17 mouse cellular contexts compared by ENCODE assay signal in the genomic region with DNA sequence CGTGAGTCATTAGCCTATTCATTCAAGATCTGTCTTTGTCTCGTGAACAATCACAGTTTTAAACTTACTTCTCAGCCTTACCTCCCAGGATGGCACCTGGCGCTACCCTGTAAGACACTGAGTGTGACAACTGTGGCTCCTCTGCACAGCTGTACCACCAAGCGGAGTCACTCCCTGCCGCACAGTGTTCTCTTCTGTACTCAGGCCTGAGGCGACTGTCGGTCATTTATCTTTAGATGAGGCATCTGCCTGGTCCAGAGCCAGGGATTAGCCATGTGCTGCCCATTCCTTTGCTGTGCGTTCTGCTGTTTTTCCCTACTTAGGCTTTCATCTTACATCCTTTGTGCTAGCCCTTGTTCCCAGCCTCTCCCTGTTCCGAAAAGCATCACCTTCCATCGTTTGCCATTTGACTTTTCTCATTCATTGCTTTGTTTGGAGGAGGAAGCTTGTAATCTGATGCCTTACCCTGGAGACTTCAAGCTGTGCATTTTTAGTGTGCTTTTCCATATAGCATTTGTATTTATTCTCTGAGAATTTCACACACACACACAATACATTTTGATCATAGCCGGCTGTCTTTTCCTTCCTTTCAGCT. TPM values are rescaled to one million over a fixed set of nuclear protein-coding genes. Genes with fewer than 3 reads are reported as not detected.
A peak's percentile ranks its signal among the peaks of the same experiment; 100 is the strongest.
DNase-seq lines count a peak whose midpoint lies in the region; ATAC-seq lines count a peak whose summit lies in the region.
"Had no signal": no experiment of that assay in that cellular context is flagged by ENCODE, and none has a peak within 500 bp of the region (broad histone marks: within the 10 kb centered on the region; RNA-seq: fewer than 3 reads in every experiment).

No protein-coding gene starts in this region.

- peak; percentile 57; the same call in 1 of the 2 replicates for ATAC-seq in forebrain, embryonic 12.5 days (ENCODE audit: low FRiP score)
- no peak for ATAC-seq in forebrain, embryonic 13.5 days
- no peak for ATAC-seq in monocyte, adult 5-6 weeks (replicated peaks; ENCODE audit: insufficient number of reproducible peaks, low FRiP score, low TSS enrichment, poor library complexity, severe bottlenecking)

- WGBS in forebrain, embryonic 12.5 days = 15% methylated on average over 11 of the region's 11 CpGs
- WGBS in forebrain, embryonic 13.5 days = 17% methylated on average over 11 of the region's 11 CpGs

- H3K36me3 ChIP-seq in forebrain, embryonic 12.5 days (replicated peaks) = no peaks in the 10 kb centered on the region
- no peaks in the 10 kb centered on the region for H3K36me3 ChIP-seq in forebrain, embryonic 13.5 days (ENCODE audit: poor library complexity, severe bottlenecking)
- H3K36me3 ChIP-seq: stomach, embryonic 15.5 days had no signal

- no peak overlapping the region for H3K4me2 ChIP-seq in forebrain, embryonic 12.5 days
- no peak overlapping the region for H3K4me2 ChIP-seq in forebrain, embryonic 13.5 days
- H3K4me2 ChIP-seq: stomach, embryonic 15.5 days had no signal

- peak; percentile 40 for DNase-seq in ES-CJ7 (ENCODE audit: low read depth, low spot score)
- DNase-seq in embryo, embryonic 9.5 days (ENCODE audit: extremely low spot score) = peak; percentile 25
- DNase-seq in mesoderm, embryonic 11.5 days (ENCODE audit: low read depth, low spot score) = peak; percentile 43
- no peak for DNase-seq in liver
- no peak for DNase-seq in thymus, adult 18-20 months
- DNase-seq: cerebellum, adult 11 months; gastrocnemius, postnatal 25 days; kidney, postnatal 25 days; lung, postnatal 4 days had no signal

- no peaks in the 10 kb centered on the region for H3K9me3 ChIP-seq in forebrain, embryonic 12.5 days
- H3K9me3 ChIP-seq in forebrain, embryonic 13.5 days (replicated peaks) = no peaks in the 10 kb centered on the region
- H3K9me3 ChIP-seq: stomach, embryonic 15.5 days had no signal

- no peak overlapping the region for H3K9ac ChIP-seq in forebrain, embryonic 12.5 days
- no peak overlapping the region for H3K9ac ChIP-seq in forebrain, embryonic 13.5 days
- H3K9ac ChIP-seq: stomach, embryonic 15.5 days had no signal

- H3K27ac ChIP-seq in forebrain, embryonic 12.5 days = no peak overlapping the region
- no peak overlapping the region for H3K27ac ChIP-seq in forebrain, embryonic 13.5 days
- H3K27ac ChIP-seq: stomach, embryonic 15.5 days had no signal

- H3K27me3 ChIP-seq in forebrain, embryonic 12.5 days = no peaks in the 10 kb centered on the region
- H3K27me3 ChIP-seq in forebrain, embryonic 13.5 days = no peaks in the 10 kb centered on the region
- H3K27me3 ChIP-seq: stomach, embryonic 15.5 days had no signal

- no peak overlapping the region for H3K4me3 ChIP-seq in forebrain, embryonic 12.5 days (replicated peaks)
- H3K4me3 ChIP-seq in forebrain, embryonic 13.5 days = no peak overlapping the region
- H3K4me3 ChIP-seq: erythroblast, embryonic 14.5 days; stomach, embryonic 15.5 days had no signal

- peaks cover 7% of the 10 kb centered on the region for H3K4me1 ChIP-seq in forebrain, embryonic 12.5 days
- peaks cover 4% of the 10 kb centered on the region; the same call in 1 of the 2 replicates for H3K4me1 ChIP-seq in forebrain, embryonic 13.5 days
- H3K4me1 ChIP-seq: stomach, embryonic 15.5 days had no signal

RNA-seq across cellular contexts. Expression of a gene that starts 2.1 kb away (rescaled TPM):
- polyA plus RNA-seq in forebrain, embryonic 12.5 days (2016; fragmentation: Nextera tagmentation; extraction: Ambion mirVana) = 0.17 TPM in 1 of 2 replicates, not detected in the other
- polyA plus RNA-seq in forebrain, embryonic 13.5 days (2015; fragmentation: Nextera tagmentation; extraction: Ambion mirVana) = 0.29 TPM in 1 of 2 replicates, not detected in the other
- total RNA-seq in monocyte, adult 5-6 weeks (2017) = not detected in 3 replicates
- polyA plus RNA-seq: erythroblast, embryonic 14.5 days had no signal

RNA-seq across cellular contexts. Expression of a gene that starts 21.9 kb away (rescaled TPM):
- not detected in 2 replicates for polyA plus RNA-seq in forebrain, embryonic 12.5 days (2016; fragmentation: Nextera tagmentation; extraction: Ambion mirVana)
- not detected in 2 replicates for polyA plus RNA-seq in forebrain, embryonic 13.5 days (2015; fragmentation: Nextera tagmentation; extraction: Ambion mirVana)
- not detected in 3 replicates for total RNA-seq in monocyte, adult 5-6 weeks (2017)
- total RNA-seq: gastrocnemius, postnatal 25 days; heart, postnatal 25 days; left cerebral cortex, postnatal 10 days had no signal
- polyA plus RNA-seq: C2C12; erythroblast, embryonic 14.5 days had no signal

RNA-seq across cellular contexts. Expression of a gene that starts 45.3 kb away (rescaled TPM):
- polyA plus RNA-seq in forebrain, embryonic 12.5 days (2016; fragmentation: Nextera tagmentation; extraction: Ambion mirVana) = 0.20 and 0.55 TPM in 2 replicates
- polyA plus RNA-seq in forebrain, embryonic 13.5 days (2015; fragmentation: Nextera tagmentation; extraction: Ambion mirVana) = 0.16 and 0.46 TPM in 2 replicates
- not detected in 3 replicates for total RNA-seq in monocyte, adult 5-6 weeks (2017)
- polyA plus RNA-seq: erythroblast, embryonic 14.5 days had no signal

Comparison
In these comparisons a context has a peak if more than half of its experiments do, and no peak if none do; other contexts are left out.
1. DNase-seq: peak in ES-CJ7 (single experiment), embryo, embryonic 9.5 days (single experiment) and mesoderm, embryonic 11.5 days (single experiment); none in liver (single experiment) and thymus, adult 18-20 months (0 of 2).